Mouse (Mus musculus) CH12.LX (cell line): ENCODE data around the gene Btla. TPM values are rescaled to one million over a fixed set of nuclear protein-coding genes. Genes with fewer than 3 reads are reported as not detected.

Source experiments
- DNase-seq: peaks from one replicate; pipeline ENCODE4 v3.0.0-alpha.2; 2013; ENCODE audit errors: extremely low read depth
- H3K27ac ChIP-seq: 2 replicates; pipeline ENCODE4 v1.5.1; 2012; ENCODE audit warnings: low read depth, mild to moderate bottlenecking, control low read depth, moderate library complexity; ENCODE audit not compliant: insufficient read depth
- H3K27me3 ChIP-seq: replicated peaks from 2 replicates; pipeline ENCODE3; 2012; ENCODE audit warnings: inconsistent platforms
- H3K36me3 ChIP-seq, 2 experiments: replicated peaks in 1 of 2; 2 replicates each; pipeline versions ENCODE3 to v1.6.1; 2012; ENCODE audit warnings: inconsistent platforms in 1 of 2, low read length in 1 of 2, mild to moderate bottlenecking in 1 of 2, mixed read lengths in 1 of 2, moderate library complexity in 1 of 2; ENCODE audit not compliant: control insufficient read depth in 1 of 2, insufficient read depth in 1 of 2
- H3K4me1 ChIP-seq, 2 experiments: 2 replicates each; pipeline ENCODE4 v1.6.1; 2012; ENCODE audit warnings: inconsistent platforms in 1 of 2, moderate library complexity in 1 of 2; ENCODE audit not compliant: insufficient read depth in 2 of 2, control insufficient read depth in 1 of 2
- H3K4me2 ChIP-seq: 2 replicates; pipeline ENCODE4 v1.6.1; 2012; ENCODE audit warnings: low read depth, mild to moderate bottlenecking, control low read depth; ENCODE audit not compliant: poor library complexity, insufficient read depth, severe bottlenecking
- H3K4me3 ChIP-seq, 3 experiments: fragments of 150-350 bp in 1 of 3; sonication (generic) in 1 of 3; replicated peaks in 1 of 3; 2 replicates each; pipeline versions ENCODE3 to v1.5.1; 2011 to 2012; ENCODE audit warnings: low read depth in 2 of 3, low read length in 2 of 3, mild to moderate bottlenecking in 2 of 3, moderate library complexity in 2 of 3, control low read depth in 1 of 3, improper control_type of control experiment in 1 of 3, inconsistent platforms in 1 of 3, mixed read lengths in 1 of 3; ENCODE audit not compliant: poor library complexity in 1 of 3
- H3K79me2 ChIP-seq: replicated peaks from 2 replicates; pipeline ENCODE4 v1.6.1; 2012; ENCODE audit warnings: mild to moderate bottlenecking, moderate library complexity; ENCODE audit not compliant: control insufficient read depth, poor library complexity, insufficient read depth, severe bottlenecking; ENCODE audit errors: extremely low read depth
- H3K9ac ChIP-seq: 2 replicates; pipeline ENCODE4 v1.6.1; 2012; ENCODE audit warnings: low read depth, mild to moderate bottlenecking, control low read depth, moderate library complexity; ENCODE audit not compliant: insufficient read depth
- H3K9me3 ChIP-seq: replicated peaks from 2 replicates; pipeline ENCODE3; 2012; ENCODE audit warnings: low read length, inconsistent platforms, mixed read lengths
- CHD1 ChIP-seq: IDR thresholded peaks from 2 replicates; pipeline ENCODE4 v1.6.1; 2012; ENCODE audit warnings: low read depth, low read length, improper control_type of control experiment, inconsistent platforms
- CHD2 ChIP-seq: IDR thresholded peaks from 2 replicates; pipeline ENCODE4 v1.6.1; 2011; ENCODE audit warnings: low read length, improper control_type of control experiment
- CTCF ChIP-seq, 2 experiments: IDR thresholded peaks in 1 of 2; conservative IDR thresholded peaks in 1 of 2; 2 replicates each; pipeline ENCODE4 v1.5.1; 2011 to 2012; ENCODE audit warnings: low read depth in 2 of 2, low read length in 2 of 2, improper control_type of control experiment in 1 of 2, inconsistent platforms in 1 of 2, mild to moderate bottlenecking in 1 of 2, moderate library complexity in 1 of 2
- E2F4 ChIP-seq: IDR thresholded peaks from 2 replicates; pipeline ENCODE4 v1.6.1; 2011; ENCODE audit warnings: low read depth, low read length, improper control_type of control experiment; ENCODE audit not compliant: insufficient replicate concordance
- ELF1 ChIP-seq: IDR thresholded peaks from 2 replicates; pipeline ENCODE4 v1.6.1; 2014; ENCODE audit warnings: low read depth, mild to moderate bottlenecking, inconsistent platforms, low read length, improper control_type of control experiment
- EP300 ChIP-seq: IDR thresholded peaks from 2 replicates; pipeline ENCODE4 v1.6.1; 2011; ENCODE audit warnings: low read length, improper control_type of control experiment
- ETS1 ChIP-seq: conservative IDR thresholded peaks from 2 replicates; pipeline ENCODE4 v1.6.1; 2012; ENCODE audit warnings: low read depth, mild to moderate bottlenecking, inconsistent platforms, low read length, improper control_type of control experiment, moderate library complexity
- GABPA ChIP-seq: IDR thresholded peaks from 2 replicates; pipeline ENCODE4 v1.6.1; 2012; ENCODE audit warnings: low read depth, low read length, improper control_type of control experiment, inconsistent platforms; ENCODE audit not compliant: insufficient replicate concordance
- HCFC1 ChIP-seq: IDR thresholded peaks from 2 replicates; pipeline ENCODE4 v1.6.1; 2012; ENCODE audit warnings: low read depth, mild to moderate bottlenecking, inconsistent platforms, low read length, improper control_type of control experiment
- IRF4 ChIP-seq: IDR thresholded peaks from 2 replicates; pipeline ENCODE4 v1.6.1; 2014; ENCODE audit warnings: low read depth, mild to moderate bottlenecking, inconsistent platforms, low read length, improper control_type of control experiment
- JUN ChIP-seq: IDR thresholded peaks from 2 replicates; pipeline ENCODE4 v1.6.1; 2011; ENCODE audit warnings: low read depth, mild to moderate bottlenecking, low read length, improper control_type of control experiment, moderate library complexity; ENCODE audit not compliant: insufficient read depth
- JUND ChIP-seq: conservative IDR thresholded peaks from 2 replicates; pipeline ENCODE4 v1.6.1; 2011; ENCODE audit warnings: low read depth, low read length, improper control_type of control experiment
- KAT2A ChIP-seq: IDR thresholded peaks from 2 replicates; pipeline ENCODE4 v1.6.1; 2012; ENCODE audit warnings: low read length, improper control_type of control experiment, inconsistent platforms; ENCODE audit not compliant: insufficient replicate concordance
- MAFK ChIP-seq: IDR thresholded peaks from 2 replicates; pipeline ENCODE4 v1.6.1; 2011; ENCODE audit warnings: low read length, improper control_type of control experiment; ENCODE audit not compliant: insufficient replicate concordance
- MAX ChIP-seq: IDR thresholded peaks from 2 replicates; pipeline ENCODE4 v1.6.1; 2011; ENCODE audit warnings: low read length, improper control_type of control experiment
- MAZ ChIP-seq: IDR thresholded peaks from 2 replicates; pipeline ENCODE4 v1.6.1; 2012; ENCODE audit warnings: low read depth, mild to moderate bottlenecking, inconsistent platforms, low read length, improper control_type of control experiment, moderate library complexity
- MEF2A ChIP-seq: IDR thresholded peaks from 2 replicates; pipeline ENCODE4 v1.6.1; 2014; ENCODE audit warnings: low read depth, mild to moderate bottlenecking, inconsistent platforms, low read length, improper control_type of control experiment, borderline replicate concordance
- MXI1 ChIP-seq: IDR thresholded peaks from 2 replicates; pipeline ENCODE4 v1.6.1; 2011; ENCODE audit warnings: mild to moderate bottlenecking, low read depth, low read length, improper control_type of control experiment
- MYC ChIP-seq: IDR thresholded peaks from 2 replicates; pipeline ENCODE4 v1.6.1; 2011; ENCODE audit warnings: low read depth, mild to moderate bottlenecking, improper control_type of control experiment, low read length
- NELFE ChIP-seq: IDR thresholded peaks from 2 replicates; pipeline ENCODE4 v1.6.1; 2011; ENCODE audit warnings: low read depth, low read length, improper control_type of control experiment
- NRF1 ChIP-seq: IDR thresholded peaks from 2 replicates; pipeline ENCODE4 v1.6.1; 2014; ENCODE audit warnings: low read depth, mild to moderate bottlenecking, inconsistent platforms, low read length, improper control_type of control experiment, moderate library complexity
- PAX5 ChIP-seq: IDR thresholded peaks from 2 replicates; pipeline ENCODE4 v1.6.1; 2012; ENCODE audit warnings: low read length, inconsistent platforms, mixed read lengths
- POLR2A ChIP-seq: IDR thresholded peaks from 2 replicates; pipeline ENCODE4 v1.6.1; 2011; ENCODE audit warnings: low read depth, mild to moderate bottlenecking, improper control_type of control experiment, low read length
- POLR2AphosphoS2 ChIP-seq: IDR thresholded peaks from 2 replicates; pipeline ENCODE4 v1.6.1; 2011; ENCODE audit warnings: low read depth, low read length, improper control_type of control experiment
- RAD21 ChIP-seq: IDR thresholded peaks from 2 replicates; pipeline ENCODE4 v1.6.1; 2011; ENCODE audit warnings: low read depth, mild to moderate bottlenecking, low read length, improper control_type of control experiment, moderate library complexity
- RCOR1 ChIP-seq: conservative IDR thresholded peaks from 2 replicates; pipeline ENCODE4 v1.6.1; 2012; ENCODE audit warnings: low read depth, mild to moderate bottlenecking, inconsistent platforms, low read length, improper control_type of control experiment
- SIN3A ChIP-seq: IDR thresholded peaks from 2 replicates; pipeline ENCODE4 v1.6.1; 2012; ENCODE audit warnings: low read length, improper control_type of control experiment, inconsistent platforms
- SMC3 ChIP-seq: IDR thresholded peaks from 2 replicates; pipeline ENCODE4 v1.6.1; 2011; ENCODE audit warnings: low read depth, low read length, improper control_type of control experiment
- TBP ChIP-seq: conservative IDR thresholded peaks from 2 replicates; pipeline ENCODE4 v1.6.1; 2011; ENCODE audit warnings: low read depth, low read length, improper control_type of control experiment
- TCF12 ChIP-seq: IDR thresholded peaks from 2 replicates; pipeline ENCODE4 v1.6.1; 2014; ENCODE audit warnings: low read depth, mild to moderate bottlenecking, inconsistent platforms, low read length, improper control_type of control experiment
- UBTF ChIP-seq: IDR thresholded peaks from 2 replicates; pipeline ENCODE4 v1.6.1; 2012; ENCODE audit warnings: low read depth, mild to moderate bottlenecking, inconsistent platforms, low read length, improper control_type of control experiment, moderate library complexity
- USF1 ChIP-seq: IDR thresholded peaks from 2 replicates; pipeline ENCODE4 v1.6.1; 2014; ENCODE audit warnings: low read depth, mild to moderate bottlenecking, inconsistent platforms, low read length, improper control_type of control experiment
- USF2 ChIP-seq: conservative IDR thresholded peaks from 2 replicates; pipeline ENCODE4 v1.6.1; 2011; ENCODE audit warnings: low read depth, low read length, improper control_type of control experiment
- ZC3H11A ChIP-seq: IDR thresholded peaks from 2 replicates; pipeline ENCODE4 v1.6.1; 2012; ENCODE audit warnings: low read depth, mild to moderate bottlenecking, inconsistent platforms, low read length, improper control_type of control experiment
- ZMIZ1 ChIP-seq: IDR thresholded peaks from 2 replicates; pipeline ENCODE4 v1.6.1; 2012; ENCODE audit warnings: low read depth, mild to moderate bottlenecking, inconsistent platforms, low read length, improper control_type of control experiment
- ZNF384 ChIP-seq: IDR thresholded peaks from 2 replicates; pipeline ENCODE4 v1.6.1; 2012; ENCODE audit warnings: low read depth, low read length, improper control_type of control experiment, inconsistent platforms
- dilution Hi-C: fragments of 300-500 bp; cut with MboI; formaldehyde crosslinking; loops from 2 replicates; pipeline ENCODE4 v1.14.3; 2020; ENCODE audit warnings: low sequenced_read_pairs; ENCODE audit not compliant: extremely low pct_unique_long_range_greater_than_20kb, extremely low pct_ligation_motif_present
- in situ Hi-C: fragments of 300-500 bp; cut with MboI; formaldehyde crosslinking; loops from 3 replicates; pipeline ENCODE4 v1.14.3; 2019; ENCODE audit warnings: low sequenced_read_pairs, low pct_ligation_motif_present, low pct_unique_long_range_greater_than_20kb, mixed read lengths
- polyA plus RNA-seq: library from polyadenylated mRNA; unstranded; fragments of >175 nt; gene quantifications from 2 replicates; pipeline ENCODE4 v1.2.1, GENCODE M21; 2012; ENCODE audit warnings: low read depth; ENCODE audit not compliant: insufficient read length
- total RNA-seq, 2 experiments: library from RNA; depleted of rRNA; stranded (reverse); fragments of 300-350 nt in 1 of 2; fragments of >200 nt in 1 of 2; gene quantifications; 2 replicates each; pipeline ENCODE4 v1.2.3; 2012 to 2014

Gene Btla
- total and polyA plus RNA-seq, 3 experiments: 5.9 to 37.7 (median 25.5) TPM

- no peak for TF ChIP-seq JUN
- peak; percentile 61; the same call in 1 of the 2 replicates for TF ChIP-seq UBTF
- TF ChIP-seq TBP: peak; percentile 91
- TF ChIP-seq IRF4: 0 out of 2 replicates have a peak, but pooled peaks have one; percentile 27
- TF ChIP-seq ZC3H11A: peak; percentile 56
- 0 out of 2 replicates have a peak, but pooled peaks have one; percentile 19 for TF ChIP-seq E2F4
- TF ChIP-seq SIN3A: 0 out of 2 replicates have a peak, but pooled peaks have one; percentile 48
- 0 out of 2 replicates have a peak, but pooled peaks have one; percentile 33 for TF ChIP-seq MYC
Measured at GRCm38 (mm10) chr16:45283093-45283492, 59.0 kb downstream of the Btla start (continued).

GRCm38 (mm10) chr16:45297806-45298205 lies 73.7 kb downstream of the Btla start:
- H3K27ac ChIP-seq: no peak overlapping the region
- H3K27me3 ChIP-seq: no peaks in the 10 kb centered on the region
- H3K9me3 ChIP-seq: no peaks in the 10 kb centered on the region
- no peaks in the 10 kb centered on the region for H3K79me2 ChIP-seq
- in situ Hi-C loops (no loop called here), dilution Hi-C loops (no loop called here)
- H3K36me3 ChIP-seq: no peaks in the 10 kb centered on the region
- no peak overlapping the region for H3K9ac ChIP-seq
- no peak overlapping the region for H3K4me2 ChIP-seq
- TF ChIP-seq KAT2A (no peak), EP300 (peak; percentile 82), USF1 (no peak), JUN (peak; percentile 63; the same call in 1 of the 2 replicates), MEF2A (peak; percentile 95), RCOR1 (no peak), IRF4 (peak; percentile 60; the same call in 1 of the 2 replicates), USF2 (no peak), NRF1 (no peak), GABPA (no peak), ZMIZ1 (no peak), MYC (no peak), MAZ (no peak), JUND (peak; percentile 34; the same call in 1 of the 2 replicates), POLR2A (no peak), E2F4 (no peak), POLR2AphosphoS2 (no peak), MXI1 (no peak), MAX (no peak), ZNF384 (no peak), ZC3H11A (no peak), PAX5 (no peak), ETS1 (peak; percentile 55; the same call in 1 of the 2 replicates), CHD1 (no peak), HCFC1 (no peak), TCF12 (no peak), TBP (no peak), UBTF (no peak), CTCF (conservative IDR thresholded peaks at IDR 0.05 in 1 of 2, IDR thresholded peaks at IDR 0.05 in 1 of 2; ENCODE audit: low read depth in 2 of 2, low read length in 2 of 2) (no peak), RAD21 (no peak), SMC3 (no peak), SIN3A (no peak), ELF1 (0 out of 2 replicates have a peak, but pooled peaks have one; percentile 21), MAFK (0 out of 2 replicates have a peak, but pooled peaks have one; percentile 14), CHD2 (0 out of 2 replicates have a peak, but pooled peaks have one; percentile 26), NELFE (no peak)
- peaks cover 0 to 7% of the 10 kb centered on the region in 2 experiments; a peak in 1 of 4 replicates for H3K4me1 ChIP-seq
- no peak overlapping the region for H3K4me3 ChIP-seq
- no peak for DNase-seq
